In the genomic region with DNA sequence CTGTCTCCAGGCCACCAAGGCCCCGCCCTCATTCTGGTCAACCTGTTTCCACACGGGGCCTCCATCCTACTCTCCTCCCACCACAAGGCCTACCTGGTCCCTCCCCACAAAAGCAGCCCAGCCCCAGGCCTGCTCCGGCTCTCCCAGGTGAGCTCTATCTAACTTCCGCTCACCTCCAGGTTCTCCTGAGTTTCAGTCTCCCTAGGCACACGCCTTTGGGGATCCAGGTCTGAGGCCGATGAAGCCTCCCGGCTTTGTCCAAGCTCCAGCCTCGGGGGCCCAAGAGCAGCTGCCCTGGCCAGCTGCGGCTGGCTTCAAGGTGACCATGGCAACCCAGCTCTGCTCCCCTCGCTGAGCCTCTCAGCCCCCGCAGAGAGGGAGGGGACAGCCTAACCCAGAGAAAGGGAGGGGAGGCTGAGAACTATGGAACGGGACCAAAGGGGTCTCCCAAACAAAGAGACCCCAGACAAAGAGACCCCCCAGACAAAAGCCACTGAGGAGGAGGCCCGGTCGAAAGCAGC, we compare ENCODE assay signal across 8 mouse cellular contexts. TPM values are rescaled to one million over a fixed set of nuclear protein-coding genes. Genes with fewer than 3 reads are reported as not detected.
DNase-seq lines count a peak whose midpoint lies in the region.

No protein-coding gene starts in this region.

- H3K36me3 ChIP-seq in embryonic facial prominence, embryonic 10.5 days (replicated peaks): 0 out of 2 replicates have a peak, but pooled peaks cover 5% of the 10 kb centered on the region

- DNase-seq in left cerebral cortex, postnatal 4 days: peak; percentile 93
- no peak for DNase-seq in left cerebral cortex, adult 9 months (ENCODE audit: low spot score in 2 of 2)
- DNase-seq in embryonic facial prominence, embryonic 10.5 days (ENCODE audit: low spot score): peak; percentile 83
- DNase-seq in induced T-regulatory cell, adult 2 months (ENCODE audit: low read depth): peak; percentile 39
- DNase-seq in mesoderm, embryonic 11.5 days (ENCODE audit: low read depth, low spot score): peak; percentile 91
- no peak for DNase-seq in urinary bladder, postnatal 4 days (ENCODE audit: low spot score in 2 of 2)
- DNase-seq in urinary bladder, postnatal 25 days (ENCODE audit: low spot score): no peak
- no peak for DNase-seq in layer of hippocampus, adult 9-10 months (ENCODE audit: low spot score)

- peak overlapping the region; percentile 82 for H3K4me3 ChIP-seq in embryonic facial prominence, embryonic 10.5 days

- intact Hi-C loops in left cerebral cortex, postnatal 4 days (cut with DNase I): no loop called here

- H3K27ac ChIP-seq in embryonic facial prominence, embryonic 10.5 days (replicated peaks): peak overlapping the region; percentile 91

- WGBS in embryonic facial prominence, embryonic 10.5 days: 1% methylated on average over 14 of the region's 14 CpGs

- peaks cover 64% of the 10 kb centered on the region for H3K27me3 ChIP-seq in embryonic facial prominence, embryonic 10.5 days (replicated peaks; ENCODE audit: low read depth, poor library complexity, severe bottlenecking)

- H3K4me1 ChIP-seq in embryonic facial prominence, embryonic 10.5 days: peaks cover 69% of the 10 kb centered on the region

- H3K9me3 ChIP-seq in embryonic facial prominence, embryonic 10.5 days: no peaks in the 10 kb centered on the region

RNA-seq across cellular contexts. Expression of gene Ddr1, which starts 0.6 kb away (rescaled TPM):
- 10 to 100 TPM; 42.6 to 50.1 TPM for total RNA-seq in left cerebral cortex, postnatal 4 days (2021)
- 49.1 and 65.3 TPM in 2 replicates for polyA plus RNA-seq in embryonic facial prominence, embryonic 10.5 days (2016; fragmentation: Nextera tagmentation; extraction: Ambion mirVana)

RNA-seq across cellular contexts. Expression of gene Gtf2h4, which starts 30.3 kb away (rescaled TPM):
- total RNA-seq in left cerebral cortex, postnatal 4 days (2021): 10 to 100 TPM; 29.1 to 31.8 TPM
- 57.6 and 61.4 TPM in 2 replicates for polyA plus RNA-seq in embryonic facial prominence, embryonic 10.5 days (2016; fragmentation: Nextera tagmentation; extraction: Ambion mirVana)

RNA-seq across cellular contexts. Expression of gene Vars2, which starts 36.4 kb away (rescaled TPM):
- 10 to 100 TPM; 51.5 to 53.3 TPM for total RNA-seq in left cerebral cortex, postnatal 4 days (2021)
- 19.9 and 22.0 TPM in 2 replicates for polyA plus RNA-seq in embryonic facial prominence, embryonic 10.5 days (2016; fragmentation: Nextera tagmentation; extraction: Ambion mirVana)

Comparison
In these comparisons a context has a peak if more than half of its experiments do, and no peak if none do; other contexts are left out.
1. DNase-seq: peak in left cerebral cortex, postnatal 4 days (single experiment), embryonic facial prominence, embryonic 10.5 days (single experiment), induced T-regulatory cell, adult 2 months (single experiment) and mesoderm, embryonic 11.5 days (single experiment); none in left cerebral cortex, adult 9 months (0 of 2), urinary bladder, postnatal 4 days (0 of 2), urinary bladder, postnatal 25 days (single experiment) and layer of hippocampus, adult 9-10 months (single experiment).